Mouse (Mus musculus): Measurements from ENCODE around the gene R3hcc1l. TPM values are rescaled to one million over a fixed set of nuclear protein-coding genes. Genes with fewer than 3 reads are reported as not detected.

Gene R3hcc1l
- polyA plus RNA-seq, 1 experiment, result 21.7 TPM

DNA sequence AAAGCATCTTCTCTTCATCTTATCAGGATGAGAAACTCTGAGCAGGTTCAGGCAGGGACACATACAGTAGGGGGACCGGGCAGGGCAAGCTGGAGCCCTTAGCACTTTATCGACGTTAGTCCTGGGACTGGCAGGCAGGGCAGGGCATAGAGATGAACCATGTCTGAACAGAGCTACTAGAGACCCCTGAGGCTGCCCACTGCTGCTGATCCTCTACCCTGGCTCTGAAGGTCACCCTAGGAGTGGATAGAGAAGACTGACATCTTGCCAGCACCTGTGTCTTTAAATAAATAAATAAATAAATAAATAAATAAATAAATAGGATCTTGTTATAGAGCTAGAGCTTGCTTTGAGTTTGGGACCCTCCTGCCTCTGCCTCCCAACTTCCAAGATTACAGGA lies 91.2 kb downstream of the R3hcc1l start:
- TF ChIP-seq POLR2A (IDR thresholded peaks at IDR 0.05; ENCODE audit: borderline replicate concordance, control insufficient read depth, low read depth, low read length) (no peak), CTCF (IDR thresholded peaks at IDR 0.05; ENCODE audit: control insufficient read depth, insufficient read depth, low read length) (no peak)
- no peak overlapping the region for H3K27ac ChIP-seq (ENCODE audit: control insufficient read depth, insufficient read depth, low read depth, low read length, poor library complexity)
- WGBS, result 88% methylated on average over 3 of the region's 3 CpGs
- no peak overlapping the region for H3K4me3 ChIP-seq (replicated peaks; ENCODE audit: control insufficient read depth, low read depth, low read length)
- no peaks in the 10 kb centered on the region for H3K4me1 ChIP-seq (ENCODE audit: control insufficient read depth, insufficient read depth, low read length)

GRCm38 (mm10) chr19:42611746-42612145 lies 93.2 kb downstream of the R3hcc1l start:
- H3K4me1 ChIP-seq (ENCODE audit: control insufficient read depth, insufficient read depth, low read length), result no peaks in the 10 kb centered on the region
- TF ChIP-seq POLR2A (IDR thresholded peaks at IDR 0.05; ENCODE audit: borderline replicate concordance, control insufficient read depth, low read depth, low read length), result no peak
- TF ChIP-seq CTCF (IDR thresholded peaks at IDR 0.05; ENCODE audit: control insufficient read depth, insufficient read depth, low read length), result no peak
- 75% methylated on average over 4 of the region's 4 CpGs for WGBS

DNA sequence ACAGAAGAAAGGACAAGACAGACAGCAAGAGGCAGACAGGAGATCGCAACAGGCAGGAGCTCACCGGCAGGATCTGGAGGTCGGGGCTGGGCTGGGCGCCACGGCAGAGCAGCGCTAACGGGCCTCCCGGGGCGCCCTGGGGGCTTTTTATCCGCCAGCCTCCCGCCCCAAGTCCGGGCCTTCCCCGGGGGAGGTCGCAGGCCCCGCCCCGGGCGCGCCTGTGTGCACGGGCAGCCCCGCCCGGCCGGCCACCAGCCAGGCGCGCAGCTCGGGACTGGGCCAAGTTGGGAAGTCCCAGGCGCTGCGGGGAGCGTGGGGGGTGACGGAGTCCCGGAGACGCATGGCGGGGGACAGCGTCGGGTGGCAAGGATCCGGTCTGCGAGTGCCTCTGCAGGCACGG lies 94.1 kb downstream of the R3hcc1l start, which contains the start of gene Loxl4:
TSS of gene Loxl4 (minus strand) at position 160 of the 400 bp plus-strand sequence.
- no peak within 1 kb of the TSS for H3K27ac ChIP-seq (ENCODE audit: control insufficient read depth, insufficient read depth, low read depth, low read length, poor library complexity)
- TF ChIP-seq CTCF (IDR thresholded peaks at IDR 0.05; ENCODE audit: control insufficient read depth, insufficient read depth, low read length) (no peak), POLR2A (IDR thresholded peaks at IDR 0.05; ENCODE audit: borderline replicate concordance, control insufficient read depth, low read depth, low read length) (no peak)
- H3K4me1 ChIP-seq (ENCODE audit: control insufficient read depth, insufficient read depth, low read length), result no peaks in the 10 kb centered on the region
- 2% methylated on average over 37 of the region's 37 CpGs for WGBS
- no peak within 1 kb of the TSS for H3K4me3 ChIP-seq (replicated peaks; ENCODE audit: control insufficient read depth, low read depth, low read length)

More at GRCm38 (mm10) chr19:42611746-42612145, 93.2 kb downstream of the R3hcc1l start:
- Histone ChIP-seq H3K4me3 (replicated peaks; ENCODE audit: control insufficient read depth, low read depth, low read length) (no peak overlapping the region), H3K27ac (ENCODE audit: control insufficient read depth, insufficient read depth, low read depth, low read length, poor library complexity) (no peak overlapping the region)

GRCm38 (mm10) chr19:42613116-42613515 lies 94.6 kb downstream of the R3hcc1l start:
- Histone ChIP-seq H3K4me3 (replicated peaks; ENCODE audit: control insufficient read depth, low read depth, low read length) (no peak overlapping the region), H3K27ac (ENCODE audit: control insufficient read depth, insufficient read depth, low read depth, low read length, poor library complexity) (no peak overlapping the region), H3K4me1 (ENCODE audit: control insufficient read depth, insufficient read depth, low read length) (no peaks in the 10 kb centered on the region)
- 16% methylated on average over 7 of the region's 7 CpGs for WGBS
- no peak for TF ChIP-seq CTCF (IDR thresholded peaks at IDR 0.05; ENCODE audit: control insufficient read depth, insufficient read depth, low read length)
- no peak for TF ChIP-seq POLR2A (IDR thresholded peaks at IDR 0.05; ENCODE audit: borderline replicate concordance, control insufficient read depth, low read depth, low read length)

DNA sequence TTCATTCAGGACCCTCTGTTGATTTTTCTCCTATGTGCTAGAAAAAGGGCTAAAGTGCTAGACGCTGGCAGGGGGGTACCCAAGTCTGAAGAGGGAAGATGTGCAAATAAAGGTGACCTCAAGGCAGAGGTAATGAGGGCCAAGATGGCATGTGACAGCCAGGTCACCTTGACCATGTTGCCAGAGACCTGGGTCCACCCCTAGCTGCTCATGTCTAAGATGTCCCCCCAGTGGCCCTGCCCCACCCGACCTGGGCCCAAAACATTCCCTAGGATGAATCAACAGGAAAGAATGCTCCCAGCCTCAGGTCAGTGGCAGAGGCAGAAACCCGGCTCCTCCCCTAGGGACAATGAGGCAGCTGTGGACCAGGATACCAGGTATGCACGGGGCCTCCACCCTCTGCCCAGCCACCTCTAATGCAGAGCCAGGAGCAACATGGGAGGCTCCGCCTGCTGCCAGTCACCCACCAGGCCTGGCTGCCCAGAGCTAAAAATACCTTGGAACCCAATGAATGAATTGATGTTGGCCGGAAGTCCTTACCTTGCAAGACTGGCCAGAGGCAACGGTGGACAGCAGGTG lies 95.2 kb downstream of the R3hcc1l start:
- TF ChIP-seq CTCF (IDR thresholded peaks at IDR 0.05; ENCODE audit: control insufficient read depth, insufficient read depth, low read length) (no peak), POLR2A (IDR thresholded peaks at IDR 0.05; ENCODE audit: borderline replicate concordance, control insufficient read depth, low read depth, low read length) (no peak)
- 65% methylated on average over 7 of the region's 7 CpGs for WGBS
- no peak overlapping the region for H3K27ac ChIP-seq (ENCODE audit: control insufficient read depth, insufficient read depth, low read depth, low read length, poor library complexity)

GRCm38 (mm10) chr19:42628068-42628467 lies 109.5 kb downstream of the R3hcc1l start:
- WGBS, result 82% methylated on average over 6 of the region's 6 CpGs
- TF ChIP-seq CTCF (IDR thresholded peaks at IDR 0.05; ENCODE audit: control insufficient read depth, insufficient read depth, low read length), result no peak
- no peaks in the 10 kb centered on the region for H3K4me1 ChIP-seq (ENCODE audit: control insufficient read depth, insufficient read depth, low read length)
- H3K27ac ChIP-seq (ENCODE audit: control insufficient read depth, insufficient read depth, low read depth, low read length, poor library complexity), result no peak overlapping the region
- no peak overlapping the region for H3K4me3 ChIP-seq (replicated peaks; ENCODE audit: control insufficient read depth, low read depth, low read length)

More for the DNA sequence above, 95.2 kb downstream of the R3hcc1l start:
- Histone ChIP-seq H3K4me1 (ENCODE audit: control insufficient read depth, insufficient read depth, low read length) (no peaks in the 10 kb centered on the region), H3K4me3 (replicated peaks; ENCODE audit: control insufficient read depth, low read depth, low read length) (no peak overlapping the region)

DNA sequence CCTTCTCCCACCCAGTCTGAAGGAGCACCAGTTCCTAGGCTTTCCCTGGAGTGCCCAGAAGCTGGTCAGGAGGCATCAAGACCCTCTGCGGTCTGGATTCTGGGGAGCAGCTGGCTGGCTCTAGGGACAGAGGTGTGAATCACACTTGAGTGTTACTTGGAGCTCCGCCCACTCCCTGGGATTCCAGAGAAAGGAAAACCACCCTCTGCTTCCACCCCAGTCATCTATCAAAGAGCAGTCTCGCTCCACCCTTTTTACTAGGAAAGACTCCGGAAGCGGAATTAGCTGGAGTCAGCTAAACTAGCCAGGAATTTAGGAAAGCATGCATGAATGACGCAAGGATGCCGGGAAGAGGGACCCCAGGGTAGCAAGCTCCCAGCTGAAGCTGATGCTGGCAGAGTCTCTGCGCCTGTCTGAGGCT lies 113.0 kb downstream of the R3hcc1l start:
- no peak overlapping the region for H3K4me3 ChIP-seq (replicated peaks; ENCODE audit: control insufficient read depth, low read depth, low read length)
- no peak for TF ChIP-seq CTCF (IDR thresholded peaks at IDR 0.05; ENCODE audit: control insufficient read depth, insufficient read depth, low read length)
- no peaks in the 10 kb centered on the region for H3K4me1 ChIP-seq (ENCODE audit: control insufficient read depth, insufficient read depth, low read length)
- WGBS, result 12% methylated on average over 8 of the region's 8 CpGs
- H3K27ac ChIP-seq (ENCODE audit: control insufficient read depth, insufficient read depth, low read depth, low read length, poor library complexity), result no peak overlapping the region

DNA sequence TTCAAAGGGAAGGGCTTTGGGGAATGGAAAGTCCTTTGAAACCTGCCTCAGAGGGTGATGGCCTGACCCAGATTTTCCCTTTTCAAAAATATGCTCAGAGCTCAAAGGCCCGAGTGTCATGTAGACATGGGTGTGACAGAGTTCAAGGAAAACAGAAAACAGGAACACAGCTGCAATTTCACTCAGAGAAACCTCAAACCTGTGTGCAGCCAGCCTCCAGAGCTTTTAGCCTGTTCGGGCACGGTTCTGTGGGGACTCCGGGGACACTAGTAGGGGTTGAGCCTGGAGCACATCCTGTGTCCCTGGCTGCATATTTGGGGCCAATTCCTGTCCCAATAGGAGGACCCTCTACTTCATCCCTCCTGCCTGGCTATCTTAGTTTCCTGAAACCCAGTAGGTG lies 113.7 kb downstream of the R3hcc1l start:
- H3K4me3 ChIP-seq (replicated peaks; ENCODE audit: control insufficient read depth, low read depth, low read length), result no peak overlapping the region
- no peak for TF ChIP-seq POLR2A (IDR thresholded peaks at IDR 0.05; ENCODE audit: borderline replicate concordance, control insufficient read depth, low read depth, low read length)
- TF ChIP-seq CTCF (IDR thresholded peaks at IDR 0.05; ENCODE audit: control insufficient read depth, insufficient read depth, low read length), result no peak
- no peak overlapping the region for H3K27ac ChIP-seq (ENCODE audit: control insufficient read depth, insufficient read depth, low read depth, low read length, poor library complexity)
- WGBS, result 54% methylated on average over 4 of the region's 4 CpGs
- no peaks in the 10 kb centered on the region for H3K4me1 ChIP-seq (ENCODE audit: control insufficient read depth, insufficient read depth, low read length)

GRCm38 (mm10) chr19:42633650-42634049 lies 115.1 kb downstream of the R3hcc1l start:
- H3K4me1 ChIP-seq (ENCODE audit: control insufficient read depth, insufficient read depth, low read length), result no peaks in the 10 kb centered on the region
- no peak overlapping the region for H3K4me3 ChIP-seq (replicated peaks; ENCODE audit: control insufficient read depth, low read depth, low read length)
- WGBS, result 61% methylated on average over 2 of the region's 2 CpGs
- H3K27ac ChIP-seq (ENCODE audit: control insufficient read depth, insufficient read depth, low read depth, low read length, poor library complexity), result no peak overlapping the region
- TF ChIP-seq POLR2A (IDR thresholded peaks at IDR 0.05; ENCODE audit: borderline replicate concordance, control insufficient read depth, low read depth, low read length), result no peak
- TF ChIP-seq CTCF (IDR thresholded peaks at IDR 0.05; ENCODE audit: control insufficient read depth, insufficient read depth, low read length), result no peak

Data from bone marrow, adult 2 months (tissue).